Mouse (Mus musculus) bone marrow macrophage, adult 2 months (primary cell): Measurements from ENCODE around the gene Gm9958. TPM values are rescaled to one million over a fixed set of nuclear protein-coding genes. Genes with fewer than 3 reads are reported as not detected.

Source experiments
- H3K27ac ChIP-seq: 2 replicates; pipeline ENCODE4 v1.5.1; 2012; ENCODE audit warnings: low read depth, low read length; ENCODE audit not compliant: insufficient read depth
- H3K4me1 ChIP-seq: 2 replicates; pipeline ENCODE4 v1.6.1; 2012; ENCODE audit warnings: low read length; ENCODE audit not compliant: control insufficient read depth, insufficient read depth
- H3K4me3 ChIP-seq: 2 replicates; pipeline ENCODE4 v1.5.1; 2012; ENCODE audit warnings: mild to moderate bottlenecking, low read length, moderate library complexity; ENCODE audit not compliant: insufficient read depth
- CTCF ChIP-seq: IDR thresholded peaks from 2 replicates; pipeline ENCODE4 v1.5.1; 2012; ENCODE audit warnings: low read depth, mild to moderate bottlenecking, low read length, moderate library complexity
- POLR2A ChIP-seq: IDR thresholded peaks from 2 replicates; pipeline ENCODE4 v1.6.1; 2012; ENCODE audit warnings: mild to moderate bottlenecking, low read depth, low read length, borderline replicate concordance
- polyA plus RNA-seq: library from polyadenylated mRNA; stranded (reverse); fragments of >200 nt; gene quantifications from 2 replicates; pipeline ENCODE4 v1.2.4, GENCODE M21; 2012; ENCODE audit not compliant: missing spikeins, insufficient read depth, insufficient read length

Gm9958 gene
- polyA plus RNA-seq, 1 experiment: 3.4 TPM

- TF ChIP-seq POLR2A (no peak), CTCF (no peak)
- Histone ChIP-seq H3K27ac (peak overlapping the region; percentile 83; the same call in 1 of the 2 replicates), H3K4me3 (peak overlapping the region; percentile 100), H3K4me1 (peaks cover 9% of the 10 kb centered on the region)
Observed at GRCm38 (mm10) chr5:90364526-90364925, 2.5 kb upstream of the Gm9958 start.

DNA sequence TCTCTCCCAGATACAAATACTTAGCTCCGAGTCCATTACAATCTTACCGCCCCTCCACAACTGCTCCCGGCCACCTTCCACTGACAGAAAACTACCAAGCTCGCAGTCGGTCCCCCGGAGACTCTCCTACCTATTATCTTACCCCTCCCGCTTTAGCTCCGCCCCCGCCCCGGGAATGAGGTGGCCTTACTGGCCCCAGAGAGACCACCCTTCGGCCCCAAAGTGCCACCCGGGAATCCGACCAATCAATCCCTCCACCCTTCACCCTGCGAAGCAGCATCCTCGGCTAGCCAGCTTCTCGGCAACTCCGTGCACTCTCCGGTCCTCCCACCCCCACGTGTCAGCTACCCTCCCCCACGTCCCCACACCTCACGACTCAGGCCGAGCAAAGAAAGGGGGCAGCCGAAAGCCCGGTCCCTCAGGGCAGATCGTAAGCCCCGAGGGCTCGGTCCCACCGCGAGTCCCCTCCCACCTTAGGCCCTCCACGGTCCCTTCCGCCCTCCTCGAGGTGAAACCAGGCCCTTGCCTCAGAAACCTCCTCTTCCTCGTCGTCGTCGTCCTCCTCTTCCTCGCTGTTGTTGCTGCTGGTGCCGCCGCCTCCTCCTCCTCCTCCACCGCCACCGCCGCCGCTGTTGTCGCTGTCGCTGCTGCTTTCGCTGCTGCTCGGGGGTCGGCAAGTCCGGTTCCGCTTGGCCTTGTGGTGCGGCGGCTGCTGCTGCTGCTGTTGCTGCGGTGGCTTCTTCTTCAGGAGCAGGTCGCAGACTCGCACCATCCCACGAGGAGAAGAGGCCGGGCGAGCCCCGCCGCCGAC lies 1.7 kb upstream of the Gm9958 start:
- peaks cover 8% of the 10 kb centered on the region for H3K4me1 ChIP-seq
- peak overlapping the region; percentile 100 for H3K4me3 ChIP-seq
- TF ChIP-seq CTCF (no peak), POLR2A (no peak)
- H3K27ac ChIP-seq: peak overlapping the region; percentile 83

DNA sequence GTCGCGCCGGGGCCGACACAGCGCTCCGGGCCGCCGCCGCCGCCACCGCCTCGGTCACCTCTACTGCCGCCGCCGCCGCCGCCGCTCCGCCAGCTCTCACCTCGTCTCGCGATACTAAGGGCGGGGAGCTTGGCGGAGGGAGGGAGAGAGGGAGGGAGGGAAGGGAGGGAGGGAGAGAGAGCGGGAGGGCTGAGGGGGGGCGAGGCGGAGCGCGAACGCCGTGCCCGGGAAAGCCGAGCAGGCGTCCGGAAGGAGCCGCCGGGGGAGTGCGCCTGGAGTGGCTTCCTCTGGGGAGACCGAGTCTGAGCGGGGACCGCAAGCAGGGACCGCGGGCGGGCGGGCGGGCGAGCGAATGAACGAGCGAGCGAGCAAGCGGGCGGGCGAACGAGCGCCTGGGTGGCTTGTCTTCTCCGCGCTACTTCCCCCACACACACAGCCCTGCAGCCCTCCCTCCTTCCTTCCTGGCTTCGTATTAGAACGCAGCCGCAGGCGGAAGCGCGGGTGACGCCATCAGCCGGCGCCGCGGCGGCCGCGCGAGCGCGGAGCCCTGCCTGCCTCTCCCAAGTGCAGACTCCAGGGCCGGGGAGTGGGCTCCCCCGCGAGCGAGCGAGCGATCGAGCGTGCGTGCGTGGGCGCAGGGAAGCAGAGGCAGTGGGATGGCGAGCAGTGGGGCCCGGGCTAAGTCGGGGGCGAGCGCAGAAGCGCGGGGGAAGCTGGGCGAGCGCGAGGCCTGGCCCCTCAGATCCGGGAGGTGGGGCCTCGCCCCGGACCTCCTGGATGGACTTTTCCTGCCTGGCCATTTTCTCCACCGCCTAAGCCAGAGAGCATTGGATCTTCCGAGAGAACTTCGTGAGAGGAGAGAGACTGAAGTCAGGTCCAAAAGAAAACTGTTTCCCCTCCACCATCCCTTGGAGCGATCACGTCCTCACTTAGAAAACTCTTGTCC lies 610 bp upstream of the Gm9958 start, which contains the start of gene Ankrd17:
Gene Ankrd17 (minus strand): TSS at position 457 of the 946 bp plus-strand sequence.
- peak within 1 kb of the TSS; percentile 100 for H3K27ac ChIP-seq
- H3K4me1 ChIP-seq: peaks cover 8% of the 10 kb centered on the region
- H3K4me3 ChIP-seq: peak within 1 kb of the TSS; percentile 100
- TF ChIP-seq CTCF (no peak), POLR2A (no peak; the same call in 1 of the 2 replicates)

DNA sequence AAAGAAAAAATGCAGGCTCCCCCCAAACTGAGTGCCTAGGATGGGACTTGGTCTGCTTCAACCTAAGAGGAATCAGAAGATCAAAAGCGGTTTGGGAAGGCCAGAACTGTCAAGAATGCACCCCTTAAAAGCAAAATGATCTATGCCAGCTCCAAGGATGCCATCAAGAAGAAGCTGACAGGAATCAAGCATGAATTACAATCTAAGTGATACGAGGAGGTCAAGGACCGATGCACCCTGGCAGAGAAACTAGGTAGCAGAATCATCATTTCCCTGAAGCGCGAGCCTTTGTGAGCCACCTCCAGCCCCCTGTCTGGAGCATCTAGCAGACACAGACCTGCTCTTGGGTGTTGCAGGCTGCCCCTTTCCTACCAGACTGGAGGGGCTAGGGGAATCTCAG lies 3.4 kb downstream of the Gm9958 start:
- Histone ChIP-seq H3K27ac (no peak overlapping the region), H3K4me1 (peaks cover 3% of the 10 kb centered on the region), H3K4me3 (no peak overlapping the region)
- TF ChIP-seq CTCF (no peak), POLR2A (no peak)

DNA sequence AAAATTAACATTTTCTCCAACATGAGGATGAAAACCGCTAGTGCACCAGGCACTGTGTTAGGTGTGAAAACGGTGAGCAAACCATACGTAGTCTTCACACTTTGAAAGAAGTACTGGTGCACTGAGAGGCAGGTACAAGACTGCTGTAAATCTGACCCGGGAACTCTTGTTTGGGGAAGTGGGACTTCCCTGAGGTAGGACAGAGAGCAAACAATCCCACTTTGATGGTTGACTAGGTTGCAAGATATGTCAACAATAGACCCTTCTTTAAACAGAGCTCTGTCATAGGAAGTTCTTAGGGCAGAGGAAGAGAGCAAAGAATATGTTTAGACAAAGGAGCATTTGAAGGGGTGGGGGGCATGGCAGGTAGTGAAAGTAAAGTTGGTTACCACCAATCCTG lies 6.7 kb downstream of the Gm9958 start:
- H3K4me1 ChIP-seq: no peaks in the 10 kb centered on the region
- H3K4me3 ChIP-seq: no peak overlapping the region
- TF ChIP-seq CTCF (no peak), POLR2A (no peak)
- H3K27ac ChIP-seq: no peak overlapping the region

DNA sequence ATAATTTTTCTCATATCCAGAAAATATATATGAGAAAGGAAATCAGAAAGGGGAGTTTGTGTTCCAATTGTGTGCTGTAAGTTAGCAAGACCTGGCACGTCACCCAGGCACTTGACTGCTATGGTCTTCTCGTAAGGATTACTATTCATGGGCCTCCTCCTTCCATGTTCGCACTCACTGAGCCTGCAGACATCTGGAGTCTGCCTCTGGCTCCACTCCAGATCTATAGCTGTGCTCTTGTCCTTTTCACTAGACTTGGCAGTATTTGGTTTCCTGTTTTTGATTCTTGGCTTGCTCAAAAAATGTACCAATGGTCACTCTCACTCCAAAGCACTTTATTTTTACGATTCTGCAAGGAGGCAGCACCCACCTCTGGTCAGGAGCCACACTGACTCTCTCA lies 14.5 kb downstream of the Gm9958 start:
- Histone ChIP-seq H3K4me1 (no peaks in the 10 kb centered on the region), H3K27ac (no peak overlapping the region), H3K4me3 (no peak overlapping the region)
- TF ChIP-seq CTCF: no peak
- no peak for TF ChIP-seq POLR2A

- Histone ChIP-seq H3K4me3 (no peak overlapping the region), H3K27ac (no peak overlapping the region), H3K4me1 (no peaks in the 10 kb centered on the region)
- TF ChIP-seq POLR2A (no peak), CTCF (no peak)
Observed at GRCm38 (mm10) chr5:90383080-90383479, 16.1 kb downstream of the Gm9958 start.

- Histone ChIP-seq H3K4me3 (no peak overlapping the region), H3K27ac (no peak overlapping the region), H3K4me1 (no peaks in the 10 kb centered on the region)
- TF ChIP-seq CTCF (no peak), POLR2A (no peak)
Observed at GRCm38 (mm10) chr5:90393764-90394163, 26.8 kb downstream of the Gm9958 start.

DNA sequence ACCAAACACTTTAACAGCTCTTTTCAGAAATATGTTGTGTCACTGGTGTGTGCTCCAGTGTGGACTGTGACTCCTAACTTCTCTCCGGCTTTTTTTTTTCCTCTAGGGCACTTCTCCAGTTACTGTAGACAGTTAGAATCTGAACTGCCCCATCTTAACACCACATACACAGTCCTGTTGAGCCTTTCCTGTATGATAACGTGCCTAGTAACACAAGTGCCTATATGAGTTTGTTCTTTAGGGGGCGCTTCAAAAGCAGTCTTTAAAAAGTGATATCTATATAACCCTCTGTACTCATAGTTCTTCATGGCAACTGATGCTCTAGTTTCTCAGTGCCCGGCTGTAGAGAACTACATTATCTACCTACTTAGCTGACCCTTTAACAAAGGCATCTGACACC lies 27.3 kb downstream of the Gm9958 start:
- TF ChIP-seq CTCF: no peak
- TF ChIP-seq POLR2A: no peak
- Histone ChIP-seq H3K27ac (no peak overlapping the region), H3K4me1 (no peaks in the 10 kb centered on the region), H3K4me3 (no peak overlapping the region)

GRCm38 (mm10) chr5:90396817-90397216 lies 29.8 kb downstream of the Gm9958 start:
- Histone ChIP-seq H3K4me1 (no peaks in the 10 kb centered on the region), H3K4me3 (no peak overlapping the region), H3K27ac (no peak overlapping the region)
- no peak for TF ChIP-seq CTCF
- TF ChIP-seq POLR2A: no peak

DNA sequence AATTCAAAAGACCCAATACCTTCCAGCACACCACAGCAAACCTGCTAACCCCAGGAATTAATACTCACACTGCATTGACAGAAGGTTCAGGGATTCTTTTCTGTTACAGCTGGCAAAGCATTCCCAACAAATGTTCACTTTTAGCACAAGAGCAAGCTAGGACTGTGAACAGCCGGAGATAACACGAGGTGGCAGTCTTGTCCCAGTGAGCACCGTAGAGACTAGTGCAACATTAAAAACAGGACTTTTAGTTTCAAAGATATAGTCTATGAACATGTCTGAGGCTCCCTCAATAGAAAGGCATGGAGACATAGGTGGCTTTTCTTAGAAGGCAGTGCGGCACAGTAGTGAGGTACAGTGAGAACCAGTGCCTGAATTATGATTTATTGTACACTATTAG lies 38.2 kb downstream of the Gm9958 start:
- H3K4me3 ChIP-seq: no peak overlapping the region
- H3K27ac ChIP-seq: no peak overlapping the region
- TF ChIP-seq CTCF: no peak
- H3K4me1 ChIP-seq: no peaks in the 10 kb centered on the region
